Mouse (Mus musculus): ENCODE measurements at regions not wholly inside any gene's neighbourhood (a gene's known extent, or its start where the extent isn't known, plus 50 kb on each side); places are given as distances from the start of the nearest gene placed in this dataset.
A peak's percentile ranks its signal among the peaks of the same experiment; 100 is the strongest.

- H3K27me3 ChIP-seq, result peaks cover 97% of the 10 kb centered on the region
- WGBS, result 0% methylated on average over 2 of the region's 2 CpGs
- H3K4me1 ChIP-seq (replicated peaks), result peaks cover 22% of the 10 kb centered on the region
- ATAC-seq (ENCODE audit: insufficient number of reproducible peaks, insufficient read depth, low FRiP score, low TSS enrichment, low read depth), result no peak
- H3K4me2 ChIP-seq, result no peak overlapping the region
- H3K36me3 ChIP-seq, result no peaks in the 10 kb centered on the region
- 0 out of 2 replicates have a peak overlapping the region, but pooled peaks have one; percentile 31 for H3K4me3 ChIP-seq (replicated peaks)
- no peak overlapping the region for H3K9ac ChIP-seq (replicated peaks)
- no peaks in the 10 kb centered on the region for H3K9me3 ChIP-seq
- no peak overlapping the region for H3K27ac ChIP-seq
These were observed 485.0 kb downstream of the Prss52 start for GRCm38 (mm10) chr14:64589126-64589525.

GRCm38 (mm10) chr14:64589571-64590547, 485.8 kb downstream of the Prss52 start:
- WGBS, result under 1% methylated on average over 41 of the region's 41 CpGs
- Histone ChIP-seq H3K4me1 (replicated peaks) (peaks cover 22% of the 10 kb centered on the region), H3K4me3 (replicated peaks) (peak overlapping the region; percentile 31), H3K36me3 (no peaks in the 10 kb centered on the region), H3K27ac (no peak overlapping the region), H3K27me3 (peaks cover 97% of the 10 kb centered on the region), H3K9me3 (no peaks in the 10 kb centered on the region), H3K9ac (replicated peaks) (peak overlapping the region; percentile 42), H3K4me2 (peak overlapping the region; percentile 52)
- no peak for ATAC-seq (ENCODE audit: insufficient number of reproducible peaks, insufficient read depth, low FRiP score, low TSS enrichment, low read depth)

- Histone ChIP-seq H3K27me3 (peaks cover 97% of the 10 kb centered on the region), H3K9me3 (no peaks in the 10 kb centered on the region), H3K36me3 (no peaks in the 10 kb centered on the region), H3K4me2 (peak overlapping the region; percentile 52), H3K4me3 (replicated peaks) (peak overlapping the region; percentile 31), H3K9ac (replicated peaks) (no peak overlapping the region), H3K27ac (no peak overlapping the region), H3K4me1 (replicated peaks) (peaks cover 22% of the 10 kb centered on the region)
- WGBS, result 1% methylated on average over 15 of the region's 15 CpGs
- ATAC-seq (ENCODE audit: insufficient number of reproducible peaks, insufficient read depth, low FRiP score, low TSS enrichment, low read depth), result no peak
These were observed 486.5 kb downstream of the Prss52 start for GRCm38 (mm10) chr14:64590611-64591010.

GRCm38 (mm10) chr14:64591091-64591976, 487.2 kb downstream of the Prss52 start:
- H3K27ac ChIP-seq, result no peak overlapping the region

GRCm38 (mm10) chr14:64592176-64592575, 488.1 kb downstream of the Prss52 start:
- no peak overlapping the region for H3K9ac ChIP-seq (replicated peaks)
- H3K27ac ChIP-seq, result no peak overlapping the region
- peaks cover 20% of the 10 kb centered on the region for H3K4me1 ChIP-seq (replicated peaks)
- no peak overlapping the region for H3K4me2 ChIP-seq
- ATAC-seq (ENCODE audit: insufficient number of reproducible peaks, insufficient read depth, low FRiP score, low TSS enrichment, low read depth), result no peak
- no peaks in the 10 kb centered on the region for H3K36me3 ChIP-seq
- WGBS, result 50% methylated on average over 6 of the region's 6 CpGs
- H3K27me3 ChIP-seq, result peaks cover 83% of the 10 kb centered on the region
- no peaks in the 10 kb centered on the region for H3K9me3 ChIP-seq
- no peak overlapping the region for H3K4me3 ChIP-seq (replicated peaks)

More at GRCm38 (mm10) chr14:64591091-64591976, 487.2 kb downstream of the Prss52 start:
- Histone ChIP-seq H3K9ac (replicated peaks) (no peak overlapping the region), H3K4me1 (replicated peaks) (peaks cover 22% of the 10 kb centered on the region), H3K4me2 (peak overlapping the region; percentile 52; the same call in 1 of the 2 replicates), H3K36me3 (no peaks in the 10 kb centered on the region), H3K9me3 (no peaks in the 10 kb centered on the region), H3K27me3 (peaks cover 92% of the 10 kb centered on the region), H3K4me3 (replicated peaks) (0 out of 2 replicates have a peak overlapping the region, but pooled peaks have one; percentile 31)
- WGBS, result 4% methylated on average over 14 of the region's 14 CpGs
- no peak for ATAC-seq (ENCODE audit: insufficient number of reproducible peaks, insufficient read depth, low FRiP score, low TSS enrichment, low read depth)

- Histone ChIP-seq H3K36me3 (no peaks in the 10 kb centered on the region), H3K9ac (replicated peaks) (no peak overlapping the region), H3K4me3 (replicated peaks) (no peak overlapping the region), H3K27ac (no peak overlapping the region), H3K27me3 (peaks cover 77% of the 10 kb centered on the region), H3K4me2 (no peak overlapping the region), H3K9me3 (no peaks in the 10 kb centered on the region), H3K4me1 (replicated peaks) (peaks cover 19% of the 10 kb centered on the region)
- 67% methylated on average over 13 of the region's 13 CpGs for WGBS
- ATAC-seq (ENCODE audit: insufficient number of reproducible peaks, insufficient read depth, low FRiP score, low TSS enrichment, low read depth), result no peak
These were observed 488.7 kb downstream of the Prss52 start for GRCm38 (mm10) chr14:64592706-64593320.

GRCm38 (mm10) chr14:64593564-64593963, 489.5 kb downstream of the Prss52 start:
- H3K4me1 ChIP-seq (replicated peaks), result peaks cover 25% of the 10 kb centered on the region
- 37% methylated on average over 4 of the region's 4 CpGs for WGBS
- H3K9ac ChIP-seq (replicated peaks), result no peak overlapping the region
- no peak overlapping the region for H3K4me2 ChIP-seq
- ATAC-seq (ENCODE audit: insufficient number of reproducible peaks, insufficient read depth, low FRiP score, low TSS enrichment, low read depth), result no peak
- no peak overlapping the region for H3K4me3 ChIP-seq (replicated peaks)
- no peaks in the 10 kb centered on the region for H3K9me3 ChIP-seq
- H3K27ac ChIP-seq, result no peak overlapping the region
- peaks cover 71% of the 10 kb centered on the region for H3K27me3 ChIP-seq
- H3K36me3 ChIP-seq, result no peaks in the 10 kb centered on the region

- peaks cover 65% of the 10 kb centered on the region for H3K27me3 ChIP-seq
- H3K27ac ChIP-seq, result no peak overlapping the region
- ATAC-seq (ENCODE audit: insufficient number of reproducible peaks, insufficient read depth, low FRiP score, low TSS enrichment, low read depth), result no peak
- no peaks in the 10 kb centered on the region for H3K36me3 ChIP-seq
- WGBS, result 53% methylated on average over 7 of the region's 7 CpGs
- no peak overlapping the region for H3K4me2 ChIP-seq
- no peak overlapping the region for H3K9ac ChIP-seq (replicated peaks)
- H3K4me3 ChIP-seq (replicated peaks), result no peak overlapping the region
- peaks cover 25% of the 10 kb centered on the region for H3K4me1 ChIP-seq (replicated peaks)
- H3K9me3 ChIP-seq, result no peaks in the 10 kb centered on the region
These were observed 490.0 kb downstream of the Prss52 start for GRCm38 (mm10) chr14:64594021-64594561.

GRCm38 (mm10) chr14:64594811-64595522, 490.9 kb downstream of the Prss52 start:
- Histone ChIP-seq H3K9ac (replicated peaks) (no peak overlapping the region), H3K9me3 (no peaks in the 10 kb centered on the region), H3K36me3 (no peaks in the 10 kb centered on the region), H3K4me1 (replicated peaks) (peaks cover 22% of the 10 kb centered on the region), H3K4me3 (replicated peaks) (no peak overlapping the region), H3K27me3 (peaks cover 56% of the 10 kb centered on the region), H3K4me2 (no peak overlapping the region), H3K27ac (no peak overlapping the region)
- ATAC-seq (ENCODE audit: insufficient number of reproducible peaks, insufficient read depth, low FRiP score, low TSS enrichment, low read depth), result no peak
- 44% methylated on average over 10 of the region's 10 CpGs for WGBS

- H3K4me2 ChIP-seq, result no peak overlapping the region
- H3K27me3 ChIP-seq, result peaks cover 51% of the 10 kb centered on the region
- WGBS, result 26% methylated on average over 1 of the region's 1 CpGs
These were observed 491.4 kb downstream of the Prss52 start for GRCm38 (mm10) chr14:64595523-64595889.

More at GRCm38 (mm10) chr14:64595523-64595889, 491.4 kb downstream of the Prss52 start:
- Histone ChIP-seq H3K27ac (no peak overlapping the region), H3K4me1 (replicated peaks) (peaks cover 17% of the 10 kb centered on the region), H3K4me3 (replicated peaks) (no peak overlapping the region), H3K9ac (replicated peaks) (no peak overlapping the region), H3K9me3 (no peaks in the 10 kb centered on the region), H3K36me3 (no peaks in the 10 kb centered on the region)
- ATAC-seq (ENCODE audit: insufficient number of reproducible peaks, insufficient read depth, low FRiP score, low TSS enrichment, low read depth), result no peak
